Mouse (Mus musculus) limb, embryonic 14.5 days (tissue): ENCODE results near the gene 1700013G24Rik. TPM values are rescaled to one million over a fixed set of nuclear protein-coding genes. Genes with fewer than 3 reads are reported as not detected.
"Not testable (repeated sequence)": the region's sequence is repeated elsewhere in the genome, so short reads cannot be mapped to it uniquely, and the experiment has no call there.

Source experiments
- ATAC-seq: fragments of 200-750 bp; cut with Nextera tagmentation; 2 replicates; pipeline ENCODE4 v1.8.0; 2017; ENCODE audit warnings: low read depth, moderate number of reproducible peaks, moderate TSS enrichment; ENCODE audit not compliant: low FRiP score
- DNase-seq: peaks from one replicate; pipeline ENCODE4 v3.0.0-alpha.2; 2015; ENCODE audit warnings: low spot score
- H3K27ac ChIP-seq: fragments of 300-500 bp; sonication (generic); replicated peaks from 2 replicates; pipeline ENCODE4 v1.5.1; 2014; ENCODE audit warnings: low read depth, mild to moderate bottlenecking, low read length, moderate library complexity, mixed read lengths
- H3K27me3 ChIP-seq: fragments of 300-500 bp; sonication (generic); 2 replicates; pipeline ENCODE4 v1.6.1; 2014; ENCODE audit warnings: low read length, mixed read lengths; ENCODE audit not compliant: control insufficient read depth, insufficient read depth
- H3K36me3 ChIP-seq: fragments of 300-500 bp; sonication (generic); 2 replicates; pipeline ENCODE4 v1.6.1; 2014; ENCODE audit warnings: mild to moderate bottlenecking, low read length, moderate library complexity, mixed read lengths; ENCODE audit not compliant: control insufficient read depth, insufficient read depth
- H3K4me1 ChIP-seq: fragments of 300-500 bp; sonication (generic); 2 replicates; pipeline ENCODE4 v1.6.1; 2014; ENCODE audit warnings: antibody characterized with exemption, low read length, mixed read lengths; ENCODE audit not compliant: control insufficient read depth, insufficient read depth
- H3K4me2 ChIP-seq: fragments of 300-500 bp; sonication (generic); replicated peaks from 2 replicates; pipeline ENCODE4 v1.6.1; 2014; ENCODE audit warnings: low read depth, mild to moderate bottlenecking, low read length, moderate library complexity; ENCODE audit not compliant: severe bottlenecking
- H3K4me3 ChIP-seq: fragments of 300-500 bp; sonication (generic); replicated peaks from 2 replicates; pipeline ENCODE4 v1.5.1; 2014; ENCODE audit warnings: low read length
- H3K9ac ChIP-seq: fragments of 300-500 bp; sonication (generic); 2 replicates; pipeline ENCODE4 v1.6.1; 2014; ENCODE audit warnings: mild to moderate bottlenecking, low read depth, low read length, moderate library complexity; ENCODE audit not compliant: severe bottlenecking
- H3K9me3 ChIP-seq: fragments of 300-500 bp; sonication (generic); 2 replicates; pipeline ENCODE4 v1.6.1; 2016; ENCODE audit warnings: low read length; ENCODE audit not compliant: control insufficient read depth
- POLR2A ChIP-seq: fragments of 200-500 bp; IDR thresholded peaks from 2 replicates; pipeline ENCODE4 v1.8.0; 2012; ENCODE audit warnings: inconsistent platforms, mild to moderate bottlenecking, moderate library complexity, borderline replicate concordance; ENCODE audit not compliant: insufficient read depth, insufficient read length; ENCODE audit errors: extremely low read depth
- WGBS: fragments of 180-500 bp; shearing (Covaris S2); extraction: QIAGEN DNeasy Blood & Tissue Kit; methylation state at CpG from one replicate; pipeline ENCODE4 v1.1.7; 2014; 5-methylcytosine and 5-hydroxymethylcytosine counted together
- polyA plus RNA-seq, 2 experiments: library from polyadenylated mRNA; depleted of rRNA in 1 of 2; stranded (reverse) in 1 of 2; unstranded in 1 of 2; fragments of >200 nt; fragmentation: Nextera tagmentation in 1 of 2; extraction: Ambion mirVana in 1 of 2; gene quantifications; 2 replicates each; pipeline versions ENCODE4 v1.2.1 to v1.2.3; 2012 to 2014

1700013G24Rik gene
- polyA plus RNA-seq, 2 experiments, result 0.23 to 0.30 TPM

DNA sequence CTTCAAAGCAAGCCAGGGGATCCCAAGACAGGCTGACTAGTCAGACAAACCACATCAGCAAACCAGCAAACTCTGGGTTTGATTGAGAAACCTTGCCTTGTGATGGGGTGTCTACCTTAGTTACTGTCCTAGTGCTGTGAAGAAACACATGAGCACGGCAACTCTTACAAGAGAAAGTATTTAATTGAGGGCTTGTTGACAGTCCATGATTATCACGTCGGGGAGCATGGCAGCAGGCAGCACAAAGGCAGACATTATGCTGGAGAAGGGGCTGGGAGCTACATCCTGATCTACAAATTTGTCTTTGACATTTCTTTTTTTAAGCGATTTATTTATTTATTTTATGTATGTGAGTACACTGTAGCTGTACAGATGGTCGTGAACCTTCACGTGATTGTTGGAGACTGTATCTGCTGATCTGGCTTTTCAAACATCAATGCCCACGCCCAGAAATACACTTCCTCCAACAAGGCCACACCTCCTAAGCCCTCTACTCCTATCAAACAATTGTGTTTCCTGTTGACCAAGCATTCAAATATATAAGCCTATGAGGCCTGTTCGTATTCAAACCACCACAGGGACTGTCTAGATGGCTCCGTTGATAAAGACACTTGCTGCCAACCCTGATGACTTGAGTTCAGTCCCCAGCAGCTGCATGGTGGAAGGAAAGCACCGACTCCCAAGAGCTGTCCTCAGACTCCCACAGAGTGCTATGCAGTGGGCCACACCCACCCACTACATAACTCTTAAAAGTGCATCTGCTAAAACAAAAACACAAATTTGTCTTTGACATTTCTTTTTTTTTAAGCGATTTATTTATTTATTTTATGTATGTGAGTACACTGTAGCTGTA is 35.1 kb upstream of the 1700013G24Rik start:
- no peaks in the 10 kb centered on the region for H3K27me3 ChIP-seq
- no peaks in the 10 kb centered on the region for H3K36me3 ChIP-seq
- WGBS, result 74% methylated on average over 11 of the region's 11 CpGs
- H3K27ac ChIP-seq, result no peak overlapping the region
- no peak for ATAC-seq
- no peak overlapping the region for H3K4me3 ChIP-seq
- no peaks in the 10 kb centered on the region for H3K9me3 ChIP-seq
- H3K4me2 ChIP-seq, result no peak overlapping the region
- no peak for DNase-seq
- no peak overlapping the region for H3K9ac ChIP-seq
- TF ChIP-seq POLR2A, result no peak
- H3K4me1 ChIP-seq, result no peaks in the 10 kb centered on the region

DNA sequence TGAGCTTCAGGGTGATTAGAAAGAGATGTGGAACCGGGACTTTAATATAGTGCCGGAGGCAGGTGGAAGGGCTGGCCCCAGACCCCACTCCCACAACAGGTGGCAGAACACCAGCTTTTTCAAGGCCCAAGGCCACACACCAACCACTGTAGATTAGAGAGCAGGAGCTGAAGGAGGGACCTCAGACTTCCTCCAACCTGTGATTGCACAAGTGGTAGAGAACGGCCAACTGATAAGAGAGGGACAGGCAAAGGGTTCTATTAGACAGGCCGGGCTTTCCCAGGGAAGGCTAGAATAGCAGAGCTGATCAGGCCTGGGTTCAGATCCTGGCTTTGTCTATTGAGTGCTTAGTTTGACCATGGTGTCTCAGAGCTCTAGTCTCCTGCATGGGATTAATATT is 22.6 kb upstream of the 1700013G24Rik start, which contains the start of gene Cela3b:
TSS of gene Cela3b (minus strand) at position 39 of the 400 bp plus-strand sequence.
- DNase-seq (no peak), ATAC-seq (no peak)
- Histone ChIP-seq H3K36me3 (no peaks in the 10 kb centered on the region), H3K4me2 (no peak within 1 kb of the TSS), H3K4me3 (no peak within 1 kb of the TSS), H3K9me3 (no peaks in the 10 kb centered on the region), H3K9ac (no peak within 1 kb of the TSS), H3K27me3 (no peaks in the 10 kb centered on the region), H3K27ac (no peak within 1 kb of the TSS), H3K4me1 (no peaks in the 10 kb centered on the region)
- WGBS, result 90% methylated on average over 4 of the region's 4 CpGs
- no peak for TF ChIP-seq POLR2A

DNA sequence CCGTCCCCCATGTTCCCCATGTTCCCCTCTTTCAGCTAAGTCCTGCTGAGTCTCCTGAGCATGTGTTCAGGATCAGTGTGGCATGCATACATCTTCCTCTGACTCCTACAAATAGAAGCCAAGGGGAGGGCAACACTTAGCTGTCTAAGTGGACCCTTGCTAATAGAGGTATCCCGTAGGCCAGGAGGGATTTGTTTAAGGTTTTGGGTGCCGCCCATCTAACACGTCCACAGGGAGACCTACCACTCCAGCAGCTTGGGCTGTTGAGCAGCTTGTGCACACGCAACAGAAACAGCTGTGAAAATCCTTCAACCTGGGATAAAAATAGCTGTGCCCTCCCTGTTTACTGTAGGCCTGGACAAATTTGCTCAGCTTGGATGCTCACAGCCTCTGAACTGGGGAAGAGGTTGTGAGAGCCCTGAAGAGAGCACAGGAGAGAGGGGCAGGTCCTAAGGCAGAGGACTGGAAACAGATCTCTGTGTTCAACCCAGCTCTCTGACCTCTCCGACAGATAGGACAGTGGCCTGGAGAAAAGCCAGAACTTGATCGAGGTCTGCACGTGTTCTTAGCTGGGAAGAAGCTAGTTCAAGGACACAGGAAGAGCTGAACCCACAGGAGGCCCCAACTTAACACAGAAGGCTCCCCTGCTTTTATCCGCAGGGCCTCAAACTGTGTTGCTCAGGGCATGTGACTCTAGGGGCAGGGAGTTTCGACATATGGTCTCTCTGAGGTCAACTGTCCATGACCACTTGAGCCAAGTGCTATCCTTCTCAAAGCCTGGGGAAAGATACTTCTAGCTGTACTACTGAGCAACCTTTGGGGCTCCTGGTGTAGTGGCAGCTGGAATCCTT is 20.2 kb upstream of the 1700013G24Rik start:
- H3K27me3 ChIP-seq, result not testable (repeated sequence)
- WGBS, result 74% methylated on average over 10 of the region's 10 CpGs
- peak; percentile 47; the same call in 1 of the 2 replicates for ATAC-seq

DNA sequence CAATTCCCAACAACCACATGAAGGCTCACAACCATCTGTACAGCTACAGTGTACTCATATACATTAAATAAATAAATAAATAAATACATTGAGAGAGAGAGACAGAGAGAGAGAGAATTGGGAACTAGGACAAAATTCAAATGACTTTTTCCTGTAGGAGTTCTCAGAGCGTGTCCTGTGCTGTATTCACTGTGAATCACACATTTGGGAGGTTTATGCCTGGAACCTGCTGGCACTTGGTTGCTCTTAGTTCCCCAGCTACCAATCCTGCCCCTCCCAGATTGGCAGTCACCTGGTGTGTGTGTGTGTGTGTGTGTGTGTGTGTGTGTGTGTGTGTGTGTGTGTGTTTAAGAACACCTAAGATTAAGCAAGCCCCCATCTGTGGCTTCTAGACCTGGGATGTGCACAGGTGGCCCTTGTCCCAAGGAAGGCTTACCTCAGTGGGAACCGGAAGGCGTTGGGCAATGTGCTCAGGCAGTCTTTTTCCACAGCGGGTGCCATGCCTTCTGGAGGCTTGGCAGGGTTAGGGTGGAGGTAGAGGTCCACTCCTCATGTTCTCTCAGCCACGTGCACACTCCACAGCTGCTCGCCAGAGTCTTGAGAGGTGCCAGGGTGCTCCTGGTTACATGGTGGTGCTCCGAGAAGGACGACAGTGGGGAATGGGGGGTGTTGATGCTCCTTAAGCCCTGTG is 16.0 kb upstream of the 1700013G24Rik start:
- no peak for ATAC-seq
- H3K4me1 ChIP-seq, result no peaks in the 10 kb centered on the region
- WGBS, result 88% methylated on average over 7 of the region's 8 CpGs
- no peaks in the 10 kb centered on the region for H3K36me3 ChIP-seq
- no peak for TF ChIP-seq POLR2A
- no peak for DNase-seq
- no peak overlapping the region for H3K4me3 ChIP-seq
- no peak overlapping the region for H3K9ac ChIP-seq
- H3K9me3 ChIP-seq, result no peaks in the 10 kb centered on the region
- H3K27ac ChIP-seq, result no peak overlapping the region
- no peak overlapping the region for H3K4me2 ChIP-seq
- no peaks in the 10 kb centered on the region for H3K27me3 ChIP-seq

More for the DNA sequence above, 20.2 kb upstream of the 1700013G24Rik start:
- H3K4me1 ChIP-seq, H3K4me2 ChIP-seq, DNase-seq, H3K9ac ChIP-seq, H3K9me3 ChIP-seq, H3K36me3 ChIP-seq, H3K27ac ChIP-seq, H3K4me3 ChIP-seq: not testable (repeated sequence)

DNA sequence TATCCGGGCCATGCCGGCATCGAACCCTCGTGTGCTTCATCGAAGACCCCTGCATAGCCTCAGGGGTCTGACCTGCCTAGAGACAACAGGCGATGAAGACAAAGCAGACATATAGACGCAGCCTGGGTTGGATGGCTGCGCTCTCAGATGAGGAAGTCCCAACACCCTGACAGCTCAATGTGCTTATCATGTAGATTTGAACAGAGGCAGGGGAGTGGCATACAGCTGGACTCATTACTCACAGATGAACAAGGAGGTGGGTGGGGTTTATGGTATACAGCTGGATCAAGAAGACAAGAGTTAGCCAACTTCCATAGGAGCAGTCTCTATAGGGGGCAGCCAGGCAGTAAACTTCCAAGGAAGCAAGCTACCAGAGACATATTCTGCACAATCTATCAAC is 14.2 kb upstream of the 1700013G24Rik start:
- no peak for ATAC-seq
- H3K9ac ChIP-seq, result no peak overlapping the region
- H3K27ac ChIP-seq, result no peak overlapping the region
- H3K4me3 ChIP-seq, result no peak overlapping the region
- no peaks in the 10 kb centered on the region for H3K9me3 ChIP-seq
- H3K4me2 ChIP-seq, result no peak overlapping the region
- no peaks in the 10 kb centered on the region for H3K36me3 ChIP-seq
- WGBS, result 89% methylated on average over 8 of the region's 8 CpGs
- no peaks in the 10 kb centered on the region for H3K4me1 ChIP-seq
- no peak for TF ChIP-seq POLR2A
- H3K27me3 ChIP-seq, result no peaks in the 10 kb centered on the region
- DNase-seq, result no peak
